Mouse (Mus musculus): ENCODE data around the gene Susd6.
"Not testable (repeated sequence)": the region's sequence is repeated elsewhere in the genome, so short reads cannot be mapped to it uniquely, and the experiment has no call there.

Susd6 gene

DNA sequence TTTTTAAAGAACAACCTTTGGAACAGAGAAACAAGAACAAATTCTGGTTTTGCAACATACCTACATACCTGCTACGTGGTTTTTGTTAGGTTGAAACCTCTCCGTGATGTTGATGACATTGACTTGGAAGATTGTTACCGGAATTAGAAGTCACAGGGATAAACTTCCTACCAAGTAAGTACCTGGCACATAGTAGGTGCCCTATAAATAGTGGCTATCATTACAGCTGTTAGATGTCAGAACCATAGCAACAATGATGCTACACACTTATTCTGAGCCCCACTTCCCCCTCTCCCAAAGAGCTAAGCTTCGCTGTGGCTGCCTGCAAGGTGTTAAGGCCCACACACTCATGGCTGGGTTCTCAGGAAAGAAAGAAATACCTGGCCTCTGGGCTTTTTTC is 4.7 kb upstream of the Susd6 start:
- no peak for DNase-seq (ENCODE audit: low read depth, low spot score)

- no peak for DNase-seq (ENCODE audit: low read depth, low spot score)
Observed at GRCm38 (mm10) chr12:80786591-80786990, 3.7 kb upstream of the Susd6 start.

DNA sequence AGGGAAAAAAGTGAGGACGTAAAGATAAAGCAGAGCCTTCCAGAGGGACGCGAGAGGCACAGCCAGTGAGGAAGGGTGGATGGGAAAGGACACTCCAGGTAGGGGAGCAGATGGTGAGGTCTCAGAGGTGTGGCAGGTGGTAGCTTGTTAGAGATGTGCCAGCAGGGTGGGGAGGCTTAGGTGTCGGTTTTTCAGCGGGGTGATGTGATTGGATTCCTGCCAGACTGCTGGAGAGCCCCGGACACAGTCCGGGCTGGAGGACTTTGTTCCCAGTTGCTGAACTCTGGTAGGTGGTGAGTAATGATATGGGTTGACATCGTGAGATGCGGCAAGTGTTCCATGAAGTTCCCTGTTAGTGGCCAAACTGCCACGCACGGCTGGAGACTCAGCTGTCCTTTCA is 2.7 kb upstream of the Susd6 start:
- DNase-seq (ENCODE audit: low read depth, low spot score) = no peak

GRCm38 (mm10) chr12:80788188-80788587 is 2.1 kb upstream of the Susd6 start:
- DNase-seq (ENCODE audit: low read depth, low spot score) = no peak

DNA sequence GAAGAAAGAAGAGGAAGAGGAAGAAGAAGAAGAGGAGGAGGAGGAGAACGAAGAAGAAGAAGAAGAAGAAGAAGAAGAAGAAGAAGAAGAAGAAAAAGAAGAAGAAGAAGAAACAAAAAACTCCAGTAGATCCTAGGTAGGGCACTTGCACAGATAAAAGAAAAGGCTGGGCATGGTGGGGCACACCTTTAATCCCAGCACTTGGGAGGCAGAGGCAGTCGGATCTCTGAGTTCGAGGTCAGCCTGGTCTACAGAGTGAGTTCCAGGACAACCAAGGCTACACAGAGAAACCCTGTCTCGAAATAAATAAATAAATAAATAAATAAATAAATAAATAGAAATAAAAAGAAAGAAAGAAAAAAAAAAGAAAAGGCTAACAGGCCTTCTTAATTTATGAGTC is 1.0 kb upstream of the Susd6 start:
- DNase-seq (ENCODE audit: low read depth, low spot score) = not testable (repeated sequence)

DNA sequence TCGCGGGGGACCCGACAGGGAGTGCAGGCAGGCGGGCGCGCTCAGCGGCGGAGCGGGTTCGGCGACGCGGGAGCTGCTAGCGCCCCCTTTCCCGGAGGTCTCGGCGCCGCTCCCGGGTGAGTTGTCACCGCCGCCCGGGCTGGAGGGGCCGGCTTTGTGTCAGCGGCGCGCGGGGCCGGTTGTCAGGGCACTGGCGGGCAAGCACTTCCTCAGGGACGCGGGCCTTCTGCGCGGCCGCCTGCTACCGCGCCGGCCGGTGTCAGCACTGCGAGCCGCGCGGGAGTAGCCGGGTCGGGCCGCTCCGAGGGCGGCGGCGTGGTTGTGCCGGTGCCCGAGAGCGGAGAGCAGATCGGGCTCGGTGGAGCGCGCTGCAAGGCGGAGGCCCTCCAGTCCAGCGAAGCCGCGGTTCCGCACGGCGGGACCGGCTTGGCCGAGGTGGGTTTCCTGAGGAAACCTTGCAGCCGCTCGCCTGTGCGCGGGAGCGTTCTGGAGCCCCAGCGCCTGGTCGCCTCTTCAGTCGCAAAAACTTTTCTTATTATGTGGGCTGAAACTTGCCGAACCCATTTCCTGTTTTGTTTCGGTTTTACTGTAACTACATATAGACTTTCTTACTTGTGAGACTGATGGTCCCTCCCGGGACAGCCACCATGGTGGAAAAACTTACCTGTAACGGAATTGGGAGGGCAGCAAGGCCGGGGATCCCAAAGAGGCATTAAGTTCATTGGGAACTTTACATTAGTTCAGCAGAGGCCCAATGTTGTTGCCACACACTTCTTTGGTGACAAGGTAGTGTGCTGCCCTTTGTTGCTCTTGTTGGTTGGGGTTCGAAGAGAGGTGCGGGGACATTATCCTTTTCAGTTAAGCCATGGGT is 625 bp downstream of the Susd6 start:
- peak; percentile 89 for DNase-seq (ENCODE audit: low read depth, low spot score)

GRCm38 (mm10) chr12:80791571-80792444 is 1.5 kb downstream of the Susd6 start:
- DNase-seq (ENCODE audit: low read depth, low spot score) = peak; percentile 48

DNA sequence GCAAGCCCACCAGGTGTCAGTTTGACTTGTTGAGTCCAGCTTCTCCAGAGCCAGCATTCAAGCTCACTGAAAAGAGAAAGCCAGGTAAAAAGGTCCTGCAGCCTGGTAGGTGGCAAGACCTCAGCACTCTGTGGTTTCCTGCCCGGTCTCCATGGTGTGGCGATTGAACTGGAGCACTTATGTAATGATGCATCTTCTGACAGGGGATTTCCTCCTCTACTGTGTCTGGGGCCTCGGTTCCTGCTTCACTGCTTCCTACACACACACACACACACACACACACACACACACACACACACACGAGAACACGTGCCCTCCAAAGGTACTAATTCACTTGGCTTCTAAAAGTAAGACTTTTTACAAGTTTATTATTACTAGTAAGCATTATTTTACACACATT is 2.6 kb downstream of the Susd6 start:
- DNase-seq (ENCODE audit: low read depth, low spot score) = peak; percentile 90

DNA sequence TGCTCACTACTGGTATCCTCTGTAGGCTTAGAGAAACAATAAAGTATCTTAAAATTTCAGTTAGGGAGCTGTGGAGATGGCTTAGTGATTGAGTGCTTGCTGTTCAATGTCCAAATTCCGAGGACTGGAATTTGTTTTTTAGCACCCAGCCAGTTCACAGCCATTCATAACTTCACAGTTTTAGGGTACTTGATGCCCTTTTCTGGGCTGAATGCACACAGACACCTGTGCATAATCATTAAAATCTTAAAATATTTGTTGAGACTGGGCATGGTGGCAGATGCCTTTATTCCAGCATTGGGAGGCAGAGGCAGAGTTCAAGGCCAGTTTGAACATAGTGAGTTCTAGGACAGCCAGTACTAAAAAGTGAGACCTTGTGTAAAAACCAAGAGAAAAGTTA is 3.2 kb downstream of the Susd6 start:
- no peak for DNase-seq (ENCODE audit: low read depth, low spot score)

GRCm38 (mm10) chr12:80794522-80794921 is 4.2 kb downstream of the Susd6 start:
- DNase-seq (ENCODE audit: low read depth, low spot score) = peak; percentile 14

- DNase-seq (ENCODE audit: low read depth, low spot score) = peak; percentile 78
Observed at GRCm38 (mm10) chr12:80794935-80795785, 4.8 kb downstream of the Susd6 start.

- no peak for DNase-seq (ENCODE audit: low read depth, low spot score)
Observed at GRCm38 (mm10) chr12:80798271-80798670, 8.0 kb downstream of the Susd6 start.

DNA sequence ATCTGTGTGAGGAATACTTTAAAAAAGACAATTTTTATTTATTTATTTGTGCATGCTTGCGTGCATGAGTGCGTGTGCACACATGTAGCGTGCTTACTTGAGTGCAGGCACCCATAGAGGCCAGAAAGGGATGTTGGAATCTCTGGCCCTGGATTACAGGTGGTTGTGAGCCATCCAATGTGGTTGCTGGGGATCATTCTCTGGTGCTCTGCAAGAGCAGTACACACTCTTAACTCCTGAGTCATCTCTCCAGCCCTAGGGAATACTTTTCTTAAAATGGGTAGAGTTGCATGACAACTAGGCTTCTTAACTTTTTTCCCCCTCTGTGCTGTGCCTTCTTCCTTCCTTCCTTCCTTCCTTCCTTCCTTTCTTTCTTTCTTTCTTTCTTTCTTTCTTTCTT is 9.8 kb downstream of the Susd6 start:
- DNase-seq (ENCODE audit: low read depth, low spot score) = no peak

GRCm38 (mm10) chr12:80801443-80801842 is 11.1 kb downstream of the Susd6 start:
- peak; percentile 35 for DNase-seq (ENCODE audit: low read depth, low spot score)

- no peak for DNase-seq (ENCODE audit: low read depth, low spot score)
Observed at GRCm38 (mm10) chr12:80803924-80804323, 13.6 kb downstream of the Susd6 start.

DNA sequence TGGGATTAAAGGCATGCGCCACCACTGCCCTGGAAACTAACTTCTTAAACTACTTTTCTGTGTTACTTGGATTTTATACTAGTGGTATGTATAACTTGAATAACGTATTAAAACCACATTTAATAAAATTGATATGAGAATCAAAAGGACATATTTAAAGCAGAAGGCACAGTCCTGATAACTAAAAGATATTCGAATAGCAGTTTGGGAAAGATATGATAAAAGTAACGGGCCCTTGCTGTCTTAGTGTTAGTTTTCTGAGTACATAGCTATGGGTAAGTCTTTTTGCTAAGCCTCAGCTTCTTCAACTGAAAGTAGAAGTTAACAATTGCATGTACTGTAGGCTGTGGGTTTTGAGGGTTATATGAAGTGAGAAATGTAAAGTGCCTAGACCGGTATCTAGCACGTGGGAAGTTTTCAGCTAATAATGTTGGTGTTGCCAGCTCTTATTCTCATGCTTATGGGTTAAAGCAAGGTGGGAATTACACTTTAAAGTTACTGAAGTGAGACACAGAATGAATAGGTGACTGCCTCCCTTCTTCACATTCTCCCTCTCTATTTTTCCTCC is 14.6 kb downstream of the Susd6 start:
- DNase-seq (ENCODE audit: low read depth, low spot score) = no peak

GRCm38 (mm10) chr12:80807451-80808085 is 17.3 kb downstream of the Susd6 start:
- DNase-seq (ENCODE audit: low read depth, low spot score) = no peak

GRCm38 (mm10) chr12:80810005-80810404 is 19.7 kb downstream of the Susd6 start:
- DNase-seq (ENCODE audit: low read depth, low spot score) = no peak

GRCm38 (mm10) chr12:80811646-80812509 is 21.6 kb downstream of the Susd6 start:
- no peak for DNase-seq (ENCODE audit: low read depth, low spot score)

DNA sequence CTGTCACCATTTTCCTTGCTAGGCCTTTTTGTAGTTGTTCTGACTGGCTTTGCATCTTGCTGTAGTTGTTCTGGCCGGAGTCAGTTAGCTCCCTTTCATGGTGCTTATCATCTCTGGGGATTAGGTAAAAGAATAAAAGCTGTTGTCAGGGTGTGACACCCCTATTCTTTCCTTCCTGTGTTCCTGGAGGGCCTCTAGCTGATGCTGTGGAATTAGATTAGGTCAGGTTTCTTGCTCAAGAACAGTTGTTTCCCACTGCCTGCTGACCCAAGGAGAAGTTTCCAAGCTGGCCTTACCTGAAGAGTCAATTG is 22.2 kb downstream of the Susd6 start:
- no peak for DNase-seq (ENCODE audit: low read depth, low spot score)

Data from CD4-positive helper T cell, adult 2 months (primary cell).